Mouse (Mus musculus): ENCODE data around the gene Wwc1.

Wwc1 gene

GRCm38 (mm10) chr11:35932121-35932885 lies 48.0 kb downstream of the Wwc1 start:
- peak; percentile 85 for DNase-seq

DNA sequence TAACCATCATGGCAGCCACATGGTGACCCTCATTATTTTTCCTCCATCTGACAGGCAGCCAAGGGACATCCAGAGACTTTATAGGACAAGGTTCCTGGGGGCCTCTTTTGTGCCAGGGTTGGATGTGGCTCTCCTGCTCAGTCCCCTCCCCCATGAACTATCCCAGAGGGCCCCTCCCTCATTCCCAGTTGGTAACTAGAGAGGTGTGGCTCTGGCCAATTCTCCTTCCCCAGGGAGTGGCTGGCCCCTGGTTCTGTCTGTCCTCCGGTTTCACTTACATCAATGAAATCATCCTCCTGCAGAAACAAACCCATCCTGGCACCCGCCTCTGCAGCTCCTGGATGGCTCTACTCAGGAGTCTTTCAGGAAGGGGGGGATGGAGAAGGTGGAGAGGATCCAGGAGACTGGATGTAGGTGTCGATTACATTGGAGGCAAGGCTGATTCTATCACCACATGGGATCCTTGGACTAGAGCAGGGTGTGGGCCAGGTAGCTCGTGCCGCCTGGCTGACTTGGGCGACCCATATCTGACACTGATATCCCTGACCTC lies 49.7 kb downstream of the Wwc1 start:
- DNase-seq = no peak

DNA sequence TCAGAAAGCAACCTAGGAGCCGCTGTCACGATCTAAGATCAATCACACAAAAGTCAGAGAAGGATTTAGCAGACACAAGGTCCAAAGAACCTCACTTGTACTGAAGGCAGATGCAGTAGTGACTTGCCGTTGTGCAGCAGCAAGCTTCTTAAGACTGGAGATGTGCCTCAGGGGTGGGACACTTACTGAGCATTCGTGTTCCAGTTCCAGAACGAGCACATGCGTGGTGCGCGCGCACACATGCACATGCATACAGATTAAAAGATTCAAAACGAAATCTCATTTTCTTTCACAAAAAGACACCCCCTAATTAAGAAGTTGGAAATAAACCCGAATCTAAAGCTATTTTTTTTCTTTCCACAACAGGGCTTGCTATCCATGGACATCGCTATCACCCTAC lies 51.9 kb downstream of the Wwc1 start:
- DNase-seq = no peak

DNA sequence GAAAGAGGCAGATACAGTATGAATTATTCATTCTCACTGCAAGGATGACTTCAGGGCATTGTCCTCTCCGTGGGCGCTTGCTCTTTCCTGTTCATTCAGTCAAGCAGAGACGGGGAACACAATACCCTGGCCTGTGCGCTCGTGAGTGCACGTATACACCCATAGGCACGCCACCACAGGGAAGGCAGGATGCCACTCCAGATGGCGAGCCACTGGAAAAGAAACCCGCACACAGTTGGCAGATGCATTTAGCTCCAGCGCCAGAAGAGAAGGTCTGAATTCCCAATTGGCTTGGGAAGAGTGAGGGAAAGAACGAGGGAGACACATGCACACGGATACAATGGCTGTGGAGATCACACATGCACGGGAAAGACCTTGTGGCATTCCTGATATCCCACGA lies 53.0 kb downstream of the Wwc1 start:
- no peak for DNase-seq

DNA sequence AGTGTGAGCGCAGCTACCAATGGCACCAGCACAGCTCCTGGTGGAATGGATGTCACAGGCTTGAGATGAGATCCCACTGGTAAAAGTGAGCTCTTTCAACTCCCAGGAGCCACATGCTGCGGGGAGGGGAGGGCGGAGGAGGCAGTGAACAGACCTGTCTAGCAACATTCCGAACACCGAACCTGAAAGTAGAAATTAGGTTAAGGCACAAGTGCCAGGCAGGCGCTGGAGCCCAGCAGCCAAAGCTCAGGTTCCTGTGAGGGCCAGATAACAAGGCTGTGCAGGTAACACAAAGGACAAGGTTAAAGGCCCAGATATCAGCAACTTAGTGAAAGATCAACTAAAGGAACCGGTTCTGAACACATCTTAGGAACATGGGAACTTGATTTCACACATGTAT lies 54.7 kb downstream of the Wwc1 start:
- DNase-seq = peak; percentile 85

DNA sequence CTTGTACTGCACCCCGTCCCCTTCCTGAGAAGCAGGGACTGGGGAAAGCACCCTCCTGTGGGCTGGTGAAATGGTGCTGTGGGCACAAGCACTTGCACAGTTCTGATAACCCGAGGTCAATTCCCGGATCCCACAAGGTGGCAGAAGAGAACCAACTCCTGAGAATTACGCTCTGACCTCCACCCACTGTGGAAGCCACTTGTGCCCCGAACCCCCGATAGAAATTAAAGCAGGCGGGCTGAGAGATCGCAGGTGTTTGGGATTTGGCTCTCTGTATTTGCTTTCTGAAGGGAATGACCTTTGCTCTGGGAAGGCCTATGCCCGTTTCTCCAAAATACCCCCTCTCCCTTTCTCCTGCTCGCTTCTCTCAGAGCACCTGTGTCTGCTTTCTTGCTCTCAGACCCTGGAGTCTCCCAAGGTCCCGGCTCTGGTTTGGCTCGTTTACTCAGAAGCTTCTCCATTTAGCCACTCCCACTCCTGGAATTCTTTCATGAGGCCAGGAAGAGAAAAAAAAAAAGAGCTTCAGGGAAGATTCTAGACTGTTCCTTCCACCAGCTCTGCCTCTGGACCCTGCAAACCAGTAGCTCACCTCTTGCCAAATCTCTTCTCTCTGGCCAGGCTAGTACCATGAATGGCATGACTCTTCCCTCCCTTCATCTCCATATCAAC lies 58.0 kb downstream of the Wwc1 start:
- DNase-seq = peak; percentile 61

- peak; percentile 56 for DNase-seq
These were observed 59.6 kb downstream of the Wwc1 start for GRCm38 (mm10) chr11:35920776-35921175.

GRCm38 (mm10) chr11:35919856-35920503 lies 60.3 kb downstream of the Wwc1 start:
- DNase-seq = peak; percentile 88

GRCm38 (mm10) chr11:35919383-35919782 lies 60.9 kb downstream of the Wwc1 start:
- no peak for DNase-seq

DNA sequence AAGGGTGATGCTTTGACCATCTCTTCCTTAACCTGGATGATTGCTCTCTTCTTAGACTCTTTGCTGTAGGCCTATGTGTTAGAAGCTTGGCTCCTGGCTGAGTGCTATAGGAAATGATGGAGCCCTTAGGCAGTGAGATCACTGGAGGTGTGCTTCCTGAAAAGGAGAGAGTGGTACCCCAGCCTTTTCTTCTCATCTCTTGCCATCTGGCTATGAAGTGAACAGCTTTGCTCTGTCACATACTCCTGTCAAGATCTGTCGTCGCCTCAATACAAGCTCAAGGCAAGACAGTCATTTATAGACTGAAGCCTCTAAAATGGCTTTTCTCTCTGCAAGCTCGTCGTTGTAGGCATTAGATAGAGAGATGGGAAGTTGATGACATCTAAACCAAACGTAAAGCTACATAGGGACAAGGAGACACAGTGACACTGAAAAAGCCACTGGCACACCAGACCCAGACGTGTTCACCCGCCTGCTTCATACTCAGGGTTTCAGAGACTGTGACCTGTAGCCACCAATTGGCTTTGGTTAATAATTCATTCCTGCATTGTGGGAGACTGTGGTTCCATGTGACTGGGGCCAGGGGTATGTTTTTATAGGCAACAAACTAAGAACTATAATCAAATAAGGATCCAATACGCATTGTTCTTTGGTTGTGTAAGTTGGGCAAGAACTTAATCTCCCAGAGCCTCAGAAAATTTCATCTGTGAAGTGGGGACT lies 63.7 kb downstream of the Wwc1 start:
- peak; percentile 89 for DNase-seq

- DNase-seq = peak; percentile 85
These were observed 64.8 kb downstream of the Wwc1 start for GRCm38 (mm10) chr11:35915546-35915945.

DNA sequence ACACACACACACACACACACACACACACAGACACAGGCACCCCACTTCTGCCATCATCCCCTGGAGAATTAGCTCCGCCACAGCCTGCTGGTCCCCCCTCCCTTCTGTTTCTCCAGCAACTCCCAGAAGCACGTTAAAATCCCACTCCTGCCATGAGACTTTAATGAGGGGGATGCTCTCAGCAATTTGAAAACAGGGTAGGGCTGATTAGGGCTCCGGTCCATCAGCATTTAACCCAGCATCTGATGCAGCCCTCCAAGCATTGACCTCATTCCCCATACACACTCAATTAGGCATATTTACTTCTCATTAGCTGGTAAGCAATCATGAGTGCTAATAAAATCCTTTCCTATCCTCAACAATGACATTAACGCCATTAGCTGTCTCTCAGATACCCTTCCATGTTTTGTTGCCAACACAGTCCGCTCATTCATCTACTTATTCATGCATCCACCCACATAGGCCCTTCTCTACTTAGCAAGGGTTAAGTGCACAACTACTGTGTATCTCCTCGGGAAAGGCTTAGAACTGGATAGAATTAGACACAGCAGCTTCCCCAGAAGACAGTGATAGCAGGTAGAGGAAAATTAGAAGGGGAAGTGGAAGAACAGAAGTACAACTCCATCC lies 66.8 kb downstream of the Wwc1 start:
- no peak for DNase-seq

GRCm38 (mm10) chr11:35904955-35905550 lies 75.3 kb downstream of the Wwc1 start:
- no peak for DNase-seq

DNA sequence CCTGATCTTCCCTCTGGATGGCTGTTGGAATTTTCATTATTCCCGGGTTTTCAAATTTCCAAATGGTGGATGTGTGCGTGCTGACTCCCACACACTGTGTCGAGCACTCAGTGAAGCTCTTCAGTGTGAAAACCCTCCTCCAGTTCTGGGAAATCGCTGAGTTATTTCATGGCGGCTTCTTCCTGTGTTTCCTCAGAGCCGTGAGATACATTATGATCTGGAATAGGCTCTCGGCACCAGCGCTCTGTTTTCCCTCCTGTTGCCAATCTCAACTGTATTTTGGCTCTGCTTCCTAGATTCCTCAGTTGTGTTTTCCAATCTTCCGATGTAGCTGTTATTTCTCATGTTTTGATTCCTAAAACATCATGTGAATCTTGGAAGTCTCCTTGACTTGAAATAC lies 77.2 kb downstream of the Wwc1 start:
- no peak for DNase-seq

DNA sequence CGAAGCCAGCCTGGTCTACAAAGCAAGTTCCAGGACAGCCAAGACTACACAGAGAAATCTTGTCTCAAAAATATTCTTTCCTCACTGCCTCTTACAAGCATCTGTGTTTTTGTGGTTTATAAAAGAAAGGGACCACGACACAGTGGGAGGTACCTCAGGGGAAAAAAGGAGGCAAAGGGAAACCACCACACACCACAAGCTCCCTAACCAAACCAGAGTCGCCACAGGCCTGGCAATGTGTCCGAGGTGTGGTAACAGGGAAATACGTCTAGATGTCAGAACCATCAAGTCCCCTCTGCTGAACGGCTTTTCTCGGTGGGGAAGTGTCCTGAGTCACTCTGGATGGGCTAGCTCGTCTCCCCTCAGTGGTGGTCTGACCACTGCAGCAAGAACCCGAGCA lies 80.4 kb downstream of the Wwc1 start:
- DNase-seq = no peak

DNA sequence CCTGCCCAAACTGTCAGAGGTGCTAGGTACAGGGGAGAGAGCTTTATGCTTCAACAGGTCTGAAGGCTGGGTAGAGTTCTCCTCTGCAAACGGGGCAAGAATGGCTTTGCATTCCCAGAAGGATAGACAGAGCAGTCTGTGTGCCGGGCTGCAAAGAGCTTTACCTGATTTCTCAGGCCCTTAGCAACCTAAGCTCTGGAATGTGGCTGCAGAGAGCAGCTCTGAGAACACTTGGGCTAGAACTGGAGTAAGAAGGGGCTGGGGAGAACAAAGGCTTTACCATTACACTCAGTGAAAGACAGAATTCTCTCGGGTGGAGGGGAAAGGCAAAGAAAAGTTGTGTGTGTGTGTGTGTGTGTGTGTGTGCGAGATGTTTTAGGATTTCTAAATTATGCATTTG lies 86.9 kb downstream of the Wwc1 start:
- DNase-seq = no peak

DNA sequence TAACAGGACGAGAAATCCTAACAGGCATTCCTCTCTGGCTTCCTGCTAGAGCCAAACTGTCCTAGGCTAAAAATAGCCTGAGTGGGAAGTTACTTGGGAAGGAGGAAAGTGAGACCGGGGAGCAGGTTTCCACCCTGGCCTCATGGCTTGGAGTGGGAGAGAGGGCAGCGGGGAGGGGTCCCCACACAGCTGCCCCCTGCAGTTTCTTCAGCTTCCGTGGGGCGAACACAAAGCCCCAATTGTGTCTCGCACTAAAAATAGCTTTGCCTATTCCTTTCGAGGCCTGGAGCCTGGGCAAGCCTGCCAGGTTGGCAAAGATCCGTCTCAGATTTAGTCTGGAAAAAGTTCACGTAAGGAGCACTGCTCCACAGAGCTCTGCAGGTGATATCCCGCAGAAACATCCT lies 87.3 kb downstream of the Wwc1 start:
- no peak for DNase-seq

DNA sequence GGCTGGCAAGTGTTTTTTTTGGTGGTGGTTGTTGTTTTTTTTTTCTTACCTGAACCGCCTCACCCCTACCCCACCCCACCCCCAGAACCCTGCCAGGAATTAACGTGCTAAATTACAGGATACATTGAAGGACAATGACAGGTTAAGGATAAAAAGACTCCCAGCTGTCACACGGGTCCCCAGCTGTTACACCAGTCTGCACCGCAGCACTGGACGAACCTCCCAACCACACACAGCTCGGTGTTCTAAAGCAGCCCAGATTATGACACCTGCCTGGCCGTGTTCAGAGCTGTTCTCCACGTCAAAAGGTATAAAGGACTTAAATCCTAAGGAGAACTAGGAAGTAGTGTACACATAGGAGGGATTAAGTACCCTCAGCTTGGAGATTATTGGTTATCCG lies 88.0 kb downstream of the Wwc1 start:
- no peak for DNase-seq

DNA sequence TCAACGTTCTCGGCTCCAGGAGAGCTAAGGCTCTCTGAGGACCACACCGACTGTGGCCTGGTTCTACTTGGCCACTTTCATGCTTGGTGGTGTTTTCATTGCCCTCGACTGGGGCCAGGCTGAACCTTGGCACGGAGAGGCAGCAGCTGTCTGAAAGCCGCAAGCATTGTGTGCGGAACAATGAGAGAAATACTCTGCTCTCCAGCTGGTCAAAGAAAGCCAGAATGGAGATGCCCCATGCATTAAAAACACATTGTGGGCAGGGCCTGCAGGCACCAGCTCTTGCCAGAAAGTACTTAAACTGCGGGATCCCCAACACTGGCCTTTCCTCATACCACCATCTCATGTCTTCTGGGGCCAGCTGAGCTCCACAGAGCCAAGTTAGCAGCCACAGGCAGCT lies 91.5 kb downstream of the Wwc1 start:
- no peak for DNase-seq

- no peak for DNase-seq
These were observed 97.5 kb downstream of the Wwc1 start for GRCm38 (mm10) chr11:35882777-35883176.

- DNase-seq = no peak
These were observed 101.8 kb downstream of the Wwc1 start for GRCm38 (mm10) chr11:35878559-35878897.

All from kidney, adult 9 months (tissue).